Mouse (Mus musculus) limb, embryonic 15.5 days (tissue): ENCODE results near the gene Gkap1. TPM values are rescaled to one million over a fixed set of nuclear protein-coding genes. Genes with fewer than 3 reads are reported as not detected.
A peak's percentile ranks its signal among the peaks of the same experiment; 100 is the strongest.

Experiments used
- ATAC-seq: fragments of 200-750 bp; cut with Nextera tagmentation; 2 replicates; pipeline ENCODE4 v1.8.0; 2017; ENCODE audit warnings: low read depth, moderate TSS enrichment; ENCODE audit not compliant: insufficient number of reproducible peaks, low FRiP score, low TSS enrichment
- H3K27ac ChIP-seq: fragments of 300-500 bp; sonication (generic); 2 replicates; pipeline ENCODE4 v1.5.1; 2015; ENCODE audit warnings: moderate library complexity, mild to moderate bottlenecking, inconsistent platforms
- H3K27me3 ChIP-seq: fragments of 300-500 bp; sonication (generic); 2 replicates; pipeline ENCODE4 v1.6.1; 2015; ENCODE audit warnings: inconsistent platforms
- H3K36me3 ChIP-seq: fragments of 300-500 bp; sonication (generic); 2 replicates; pipeline ENCODE4 v1.6.1; 2015; ENCODE audit warnings: inconsistent platforms
- H3K4me1 ChIP-seq: fragments of 300-500 bp; sonication (generic); 2 replicates; pipeline ENCODE4 v1.6.1; 2015; ENCODE audit warnings: inconsistent platforms
- H3K4me2 ChIP-seq: fragments of 300-500 bp; sonication (generic); 2 replicates; pipeline ENCODE4 v1.6.1; 2015; ENCODE audit warnings: mild to moderate bottlenecking, inconsistent platforms
- H3K4me3 ChIP-seq: fragments of 300-500 bp; sonication (generic); 2 replicates; pipeline ENCODE4 v1.5.1; 2015; ENCODE audit warnings: mild to moderate bottlenecking, inconsistent platforms
- H3K9ac ChIP-seq: fragments of 300-500 bp; sonication (generic); 2 replicates; pipeline ENCODE4 v1.6.1; 2015; ENCODE audit warnings: inconsistent platforms
- H3K9me3 ChIP-seq: fragments of 300-500 bp; sonication (generic); 2 replicates; pipeline ENCODE4 v1.6.1; 2016; ENCODE audit warnings: inconsistent platforms
- WGBS: fragments of 180-500 bp; shearing (Covaris S2); methylation state at CpG from one replicate; pipeline ENCODE4 v1.1.7; 2015; 5-methylcytosine and 5-hydroxymethylcytosine counted together
- polyA plus RNA-seq: library from polyadenylated mRNA; unstranded; fragments of >200 nt; fragmentation: Nextera tagmentation; extraction: Ambion mirVana; gene quantifications from 2 replicates; pipeline ENCODE4 v1.2.1, GENCODE M21; 2015

Gkap1 gene
- polyA plus RNA-seq, result 23.8 and 26.4 TPM in 2 replicates

- Histone ChIP-seq H3K9me3 (no peaks in the 10 kb centered on the region), H3K9ac (peak within 1 kb of the TSS; percentile 75), H3K27me3 (no peaks in the 10 kb centered on the region), H3K4me3 (peak within 1 kb of the TSS; percentile 88), H3K36me3 (no peaks in the 10 kb centered on the region), H3K27ac (peak within 1 kb of the TSS; percentile 85), H3K4me2 (peak within 1 kb of the TSS; percentile 79), H3K4me1 (peaks cover 12% of the 10 kb centered on the region)
- WGBS, result 74% methylated on average over 8 of the region's 8 CpGs
- no peak for ATAC-seq
These were observed at the start of gene Gkap1 for GRCm38 (mm10) chr13:58275599-58275998. Gene Gkap1 (minus strand): TSS chr13:58275699.

- no peaks in the 10 kb centered on the region for H3K9me3 ChIP-seq
These were observed 42.3 kb upstream of the Gkap1 start for GRCm38 (mm10) chr13:58317768-58318167.

GRCm38 (mm10) chr13:58314991-58315390 lies 39.5 kb upstream of the Gkap1 start:
- WGBS, result 68% methylated on average over 6 of the region's 6 CpGs
- Histone ChIP-seq H3K4me1 (no peaks in the 10 kb centered on the region), H3K4me3 (no peak overlapping the region), H3K9me3 (no peaks in the 10 kb centered on the region), H3K27me3 (no peaks in the 10 kb centered on the region), H3K4me2 (no peak overlapping the region), H3K9ac (no peak overlapping the region), H3K27ac (no peak overlapping the region), H3K36me3 (no peaks in the 10 kb centered on the region)
- ATAC-seq, result no peak

More at GRCm38 (mm10) chr13:58317768-58318167, 42.3 kb upstream of the Gkap1 start:
- Histone ChIP-seq H3K4me3 (no peak overlapping the region), H3K9ac (no peak overlapping the region), H3K4me1 (no peaks in the 10 kb centered on the region), H3K27ac (no peak overlapping the region), H3K4me2 (no peak overlapping the region), H3K36me3 (no peaks in the 10 kb centered on the region), H3K27me3 (no peaks in the 10 kb centered on the region)
- no peak for ATAC-seq
- 54% methylated on average over 2 of the region's 2 CpGs for WGBS

GRCm38 (mm10) chr13:58313758-58314157 lies 38.3 kb upstream of the Gkap1 start:
- Histone ChIP-seq H3K36me3 (no peaks in the 10 kb centered on the region), H3K4me2 (no peak overlapping the region), H3K9me3 (no peaks in the 10 kb centered on the region), H3K4me3 (no peak overlapping the region), H3K27ac (no peak overlapping the region), H3K9ac (no peak overlapping the region), H3K4me1 (no peaks in the 10 kb centered on the region), H3K27me3 (no peaks in the 10 kb centered on the region)
- no peak for ATAC-seq
- WGBS, result 74% methylated on average over 3 of the region's 3 CpGs

GRCm38 (mm10) chr13:58311351-58311750 lies 35.9 kb upstream of the Gkap1 start:
- Histone ChIP-seq H3K36me3 (no peaks in the 10 kb centered on the region), H3K9ac (no peak overlapping the region), H3K4me3 (no peak overlapping the region), H3K4me2 (no peak overlapping the region), H3K4me1 (no peaks in the 10 kb centered on the region), H3K9me3 (no peaks in the 10 kb centered on the region), H3K27ac (no peak overlapping the region), H3K27me3 (no peaks in the 10 kb centered on the region)
- WGBS, result 55% methylated on average over 3 of the region's 3 CpGs
- no peak for ATAC-seq

- Histone ChIP-seq H3K36me3 (no peaks in the 10 kb centered on the region), H3K4me2 (no peak overlapping the region), H3K27ac (no peak overlapping the region), H3K4me3 (no peak overlapping the region), H3K27me3 (no peaks in the 10 kb centered on the region), H3K9me3 (no peaks in the 10 kb centered on the region), H3K4me1 (no peaks in the 10 kb centered on the region), H3K9ac (no peak overlapping the region)
- ATAC-seq, result no peak
- WGBS, result 72% methylated on average over 8 of the region's 8 CpGs
These were observed 34.0 kb upstream of the Gkap1 start for GRCm38 (mm10) chr13:58309499-58309898.

- Histone ChIP-seq H3K9ac (no peak overlapping the region), H3K36me3 (no peaks in the 10 kb centered on the region), H3K27me3 (no peaks in the 10 kb centered on the region), H3K4me2 (no peak overlapping the region), H3K4me1 (no peaks in the 10 kb centered on the region), H3K27ac (no peak overlapping the region), H3K4me3 (no peak overlapping the region), H3K9me3 (no peaks in the 10 kb centered on the region)
- WGBS, result 82% methylated on average over 5 of the region's 5 CpGs
- ATAC-seq, result no peak
These were observed 32.0 kb upstream of the Gkap1 start for GRCm38 (mm10) chr13:58307453-58307852.

GRCm38 (mm10) chr13:58305230-58305629 lies 29.7 kb upstream of the Gkap1 start:
- Histone ChIP-seq H3K9me3 (no peaks in the 10 kb centered on the region), H3K9ac (no peak overlapping the region), H3K27ac (no peak overlapping the region), H3K4me1 (no peaks in the 10 kb centered on the region), H3K4me2 (no peak overlapping the region), H3K4me3 (no peak overlapping the region), H3K36me3 (no peaks in the 10 kb centered on the region), H3K27me3 (no peaks in the 10 kb centered on the region)
- ATAC-seq, result no peak
- WGBS, result 91% methylated on average over 2 of the region's 2 CpGs

- no peak overlapping the region for H3K27ac ChIP-seq
- H3K4me1 ChIP-seq, result no peaks in the 10 kb centered on the region
- no peaks in the 10 kb centered on the region for H3K9me3 ChIP-seq
- no peak for ATAC-seq
- H3K36me3 ChIP-seq, result no peaks in the 10 kb centered on the region
- no peak overlapping the region for H3K4me3 ChIP-seq
- WGBS, result 71% methylated on average over 9 of the region's 9 CpGs
- H3K27me3 ChIP-seq, result no peaks in the 10 kb centered on the region
- H3K9ac ChIP-seq, result no peak overlapping the region
- H3K4me2 ChIP-seq, result no peak overlapping the region
These were observed 27.1 kb upstream of the Gkap1 start for GRCm38 (mm10) chr13:58302421-58303145.

GRCm38 (mm10) chr13:58301961-58302360 lies 26.5 kb upstream of the Gkap1 start:
- Histone ChIP-seq H3K27ac (no peak overlapping the region), H3K9me3 (no peaks in the 10 kb centered on the region), H3K4me3 (no peak overlapping the region), H3K9ac (no peak overlapping the region), H3K27me3 (no peaks in the 10 kb centered on the region), H3K36me3 (no peaks in the 10 kb centered on the region), H3K4me2 (no peak overlapping the region), H3K4me1 (no peaks in the 10 kb centered on the region)
- 94% methylated on average over 6 of the region's 6 CpGs for WGBS
- no peak for ATAC-seq

- H3K4me1 ChIP-seq, result no peaks in the 10 kb centered on the region
- no peak overlapping the region for H3K4me2 ChIP-seq
- no peak overlapping the region for H3K27ac ChIP-seq
- no peak overlapping the region for H3K4me3 ChIP-seq
- WGBS, result 84% methylated on average over 3 of the region's 3 CpGs
- no peaks in the 10 kb centered on the region for H3K9me3 ChIP-seq
- no peaks in the 10 kb centered on the region for H3K27me3 ChIP-seq
- no peaks in the 10 kb centered on the region for H3K36me3 ChIP-seq
- no peak overlapping the region for H3K9ac ChIP-seq
- no peak for ATAC-seq
These were observed 23.3 kb upstream of the Gkap1 start for GRCm38 (mm10) chr13:58298756-58299155.

- no peaks in the 10 kb centered on the region for H3K4me1 ChIP-seq
- no peaks in the 10 kb centered on the region for H3K9me3 ChIP-seq
- no peak overlapping the region for H3K4me3 ChIP-seq
- no peak overlapping the region for H3K4me2 ChIP-seq
- no peaks in the 10 kb centered on the region for H3K36me3 ChIP-seq
- no peaks in the 10 kb centered on the region for H3K27me3 ChIP-seq
- ATAC-seq, result no peak
- H3K27ac ChIP-seq, result no peak overlapping the region
- H3K9ac ChIP-seq, result no peak overlapping the region
- 57% methylated on average over 3 of the region's 3 CpGs for WGBS
These were observed 20.1 kb upstream of the Gkap1 start for GRCm38 (mm10) chr13:58295582-58295981.

- H3K4me3 ChIP-seq, result no peak overlapping the region
- H3K27ac ChIP-seq, result no peak overlapping the region
- no peaks in the 10 kb centered on the region for H3K27me3 ChIP-seq
- no peaks in the 10 kb centered on the region for H3K9me3 ChIP-seq
- 28% methylated on average over 5 of the region's 5 CpGs for WGBS
- no peak overlapping the region for H3K4me2 ChIP-seq
- no peak for ATAC-seq
- H3K36me3 ChIP-seq, result no peaks in the 10 kb centered on the region
- H3K9ac ChIP-seq, result no peak overlapping the region
- H3K4me1 ChIP-seq, result no peaks in the 10 kb centered on the region
These were observed 17.3 kb upstream of the Gkap1 start for GRCm38 (mm10) chr13:58292811-58293210.
